Mouse (Mus musculus) lung, postnatal 4 days (tissue): ENCODE data around the gene Tbcb.
"Not testable (repeated sequence)": the region's sequence is repeated elsewhere in the genome, so short reads cannot be mapped to it uniquely, and the experiment has no call there.

Source experiments
- DNase-seq, 2 experiments: peaks; one replicate each; pipeline ENCODE4 v3.0.0; 2021

The Tbcb gene

GRCm38 (mm10) chr7:30221433-30221832 lies 10.6 kb downstream of the Tbcb start:
- no peak for DNase-seq

- no peak for DNase-seq
Measured at GRCm38 (mm10) chr7:30220008-30220356, 12.1 kb downstream of the Tbcb start.

- peak; percentile 50 to 67 for DNase-seq
Measured at GRCm38 (mm10) chr7:30219293-30220007, 12.6 kb downstream of the Tbcb start.

GRCm38 (mm10) chr7:30217277-30217676 lies 14.8 kb downstream of the Tbcb start:
- no peak for DNase-seq

- DNase-seq, result peak; percentile 68 to 81
Measured at GRCm38 (mm10) chr7:30216723-30217151, 15.3 kb downstream of the Tbcb start.

GRCm38 (mm10) chr7:30215875-30216274 lies 16.2 kb downstream of the Tbcb start:
- no peak for DNase-seq

- no peak for DNase-seq
Measured at GRCm38 (mm10) chr7:30213881-30214280, 18.2 kb downstream of the Tbcb start.

- DNase-seq, result no peak
Measured at GRCm38 (mm10) chr7:30211025-30211424, 21.0 kb downstream of the Tbcb start.

GRCm38 (mm10) chr7:30206364-30206763 lies 25.7 kb downstream of the Tbcb start:
- not testable (repeated sequence) for DNase-seq

GRCm38 (mm10) chr7:30205383-30205782 lies 26.7 kb downstream of the Tbcb start:
- DNase-seq, result peak in 1 of 2 experiments; percentile 69

GRCm38 (mm10) chr7:30204380-30204779 lies 27.7 kb downstream of the Tbcb start:
- no peak for DNase-seq

GRCm38 (mm10) chr7:30202895-30203690 lies 29.0 kb downstream of the Tbcb start:
- no peak for DNase-seq

- not testable (repeated sequence) for DNase-seq
Measured at GRCm38 (mm10) chr7:30200661-30201060, 31.4 kb downstream of the Tbcb start.

GRCm38 (mm10) chr7:30200200-30200599 lies 31.9 kb downstream of the Tbcb start:
- no peak for DNase-seq

- DNase-seq, result no peak
Measured at GRCm38 (mm10) chr7:30199498-30200139, 32.5 kb downstream of the Tbcb start.

- DNase-seq, result peak; percentile 46 to 75
Measured at GRCm38 (mm10) chr7:30198481-30198971, 33.5 kb downstream of the Tbcb start, which contains the start of gene Capns1. Gene Capns1 (minus strand): TSS chr7:30198811.

- DNase-seq, result no peak
Measured at GRCm38 (mm10) chr7:30197592-30198129, 34.4 kb downstream of the Tbcb start.

GRCm38 (mm10) chr7:30196171-30196570 lies 35.9 kb downstream of the Tbcb start:
- no peak for DNase-seq

- DNase-seq, result no peak
Measured at GRCm38 (mm10) chr7:30195461-30195860, 36.6 kb downstream of the Tbcb start.

GRCm38 (mm10) chr7:30194884-30195283 lies 37.2 kb downstream of the Tbcb start:
- DNase-seq, result peak; percentile 96 to 97

GRCm38 (mm10) chr7:30194101-30194831 lies 37.8 kb downstream of the Tbcb start:
- DNase-seq, result peak; percentile 37 to 53

- DNase-seq, result peak; percentile 83 to 86
Measured at GRCm38 (mm10) chr7:30193581-30194100, 38.4 kb downstream of the Tbcb start.
